Mouse (Mus musculus) intestine, embryonic 15.5 days (tissue): ENCODE data around the gene Agl. TPM values are rescaled to one million over a fixed set of nuclear protein-coding genes. Genes with fewer than 3 reads are reported as not detected.
A peak's percentile ranks its signal among the peaks of the same experiment; 100 is the strongest.

Experiments
- ATAC-seq: fragments of 200-750 bp; cut with Nextera tagmentation; 2 replicates; pipeline ENCODE4 v1.8.0; 2017; ENCODE audit warnings: moderate TSS enrichment, moderate library complexity
- H3K27ac ChIP-seq: fragments of 300-500 bp; sonication (generic); 2 replicates; pipeline ENCODE4 v1.5.1; 2015; ENCODE audit warnings: mild to moderate bottlenecking, inconsistent platforms
- H3K27me3 ChIP-seq: fragments of 300-500 bp; sonication (generic); replicated peaks from 2 replicates; pipeline ENCODE4 v1.6.1; 2015; ENCODE audit warnings: inconsistent platforms
- H3K36me3 ChIP-seq: fragments of 300-500 bp; sonication (generic); 2 replicates; pipeline ENCODE4 v1.6.1; 2015; ENCODE audit warnings: inconsistent platforms
- H3K4me1 ChIP-seq: fragments of 300-500 bp; sonication (generic); replicated peaks from 2 replicates; pipeline ENCODE4 v1.6.1; 2015; ENCODE audit warnings: inconsistent platforms
- H3K4me2 ChIP-seq: fragments of 300-500 bp; sonication (generic); replicated peaks from 2 replicates; pipeline ENCODE4 v1.6.1; 2015; ENCODE audit warnings: mild to moderate bottlenecking, inconsistent platforms
- H3K4me3 ChIP-seq: fragments of 300-500 bp; sonication (generic); replicated peaks from 2 replicates; pipeline ENCODE4 v1.5.1; 2015; ENCODE audit warnings: inconsistent platforms
- H3K9ac ChIP-seq: fragments of 300-500 bp; sonication (generic); 2 replicates; pipeline ENCODE4 v1.6.1; 2015; ENCODE audit warnings: inconsistent platforms
- H3K9me3 ChIP-seq: fragments of 300-500 bp; sonication (generic); 2 replicates; pipeline ENCODE4 v1.6.1; 2016; ENCODE audit warnings: inconsistent platforms
- WGBS: fragments of 180-500 bp; shearing (Covaris S2); methylation state at CpG from one replicate; pipeline ENCODE4 v1.1.7; 2015; 5-methylcytosine and 5-hydroxymethylcytosine counted together
- polyA plus RNA-seq: library from polyadenylated mRNA; unstranded; fragments of >200 nt; fragmentation: Nextera tagmentation; extraction: Ambion mirVana; gene quantifications from 2 replicates; pipeline ENCODE4 v1.2.1, GENCODE M21; 2015

Gene Agl
- polyA plus RNA-seq, 1 experiment from 2014 or later = 12.1 TPM

GRCm38 (mm10) chr3:116835350-116835749, 27.4 kb upstream of the Agl start:
- H3K36me3 ChIP-seq = no peaks in the 10 kb centered on the region
- H3K27me3 ChIP-seq = no peaks in the 10 kb centered on the region
- no peak for ATAC-seq
- H3K4me2 ChIP-seq = peak overlapping the region; percentile 81
- H3K9ac ChIP-seq = no peak overlapping the region
- 65% methylated on average over 4 of the region's 4 CpGs for WGBS
- no peaks in the 10 kb centered on the region for H3K4me1 ChIP-seq
- H3K9me3 ChIP-seq = no peaks in the 10 kb centered on the region
- H3K27ac ChIP-seq = no peak overlapping the region
- no peak overlapping the region for H3K4me3 ChIP-seq

DNA sequence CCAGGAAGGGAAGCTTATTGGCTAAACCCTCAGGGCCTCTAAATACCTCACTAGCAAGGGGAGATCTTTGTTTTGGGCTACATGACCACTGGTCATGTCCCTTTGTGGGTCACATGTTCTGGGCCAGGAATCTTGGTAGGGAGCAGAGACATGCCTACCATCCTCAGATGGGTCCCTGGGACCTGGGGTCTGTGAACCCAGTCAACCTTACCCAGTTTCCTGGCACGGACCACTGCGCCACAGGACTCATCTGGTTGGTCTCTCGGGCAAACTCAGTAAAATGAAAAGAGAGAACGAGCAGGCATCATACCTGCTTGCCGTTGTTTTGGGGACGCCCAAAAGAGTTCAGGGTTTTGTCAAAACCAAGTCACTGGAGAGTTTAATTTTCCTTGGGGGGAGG, 26.3 kb upstream of the Agl start:
- no peak for ATAC-seq
- no peak overlapping the region for H3K27ac ChIP-seq
- no peak overlapping the region for H3K4me2 ChIP-seq
- no peak overlapping the region for H3K4me3 ChIP-seq
- WGBS = 88% methylated on average over 6 of the region's 6 CpGs
- H3K27me3 ChIP-seq = no peaks in the 10 kb centered on the region
- H3K9ac ChIP-seq = no peak overlapping the region
- H3K36me3 ChIP-seq = no peaks in the 10 kb centered on the region
- H3K9me3 ChIP-seq = no peaks in the 10 kb centered on the region
- H3K4me1 ChIP-seq = no peaks in the 10 kb centered on the region

DNA sequence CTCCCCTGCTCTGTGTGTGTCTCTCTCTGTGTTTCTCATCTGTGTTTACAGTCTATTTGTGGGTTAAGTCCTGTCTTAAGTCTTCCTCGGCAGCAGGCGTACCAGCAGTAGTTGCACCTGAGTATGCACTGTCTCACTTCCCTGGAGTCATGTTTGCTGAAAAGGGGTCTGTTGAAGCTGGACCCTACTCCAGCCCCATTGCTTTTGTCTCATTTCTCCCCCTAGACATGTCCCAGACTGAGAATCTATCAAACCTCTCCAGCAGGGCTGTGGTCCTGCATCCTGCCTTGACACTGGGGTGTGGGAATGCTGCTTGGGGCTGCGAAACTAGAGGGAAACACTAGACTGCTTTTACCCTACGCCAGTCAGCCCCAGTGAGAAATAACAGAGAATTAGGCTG, 25.5 kb upstream of the Agl start:
- 70% methylated on average over 4 of the region's 4 CpGs for WGBS
- no peak for ATAC-seq
- H3K36me3 ChIP-seq = no peaks in the 10 kb centered on the region
- H3K9me3 ChIP-seq = no peaks in the 10 kb centered on the region
- H3K4me1 ChIP-seq = no peaks in the 10 kb centered on the region
- no peak overlapping the region for H3K27ac ChIP-seq
- no peak overlapping the region for H3K4me3 ChIP-seq
- no peak overlapping the region for H3K4me2 ChIP-seq
- H3K27me3 ChIP-seq = no peaks in the 10 kb centered on the region
- H3K9ac ChIP-seq = no peak overlapping the region

- Histone ChIP-seq H3K9me3 (no peaks in the 10 kb centered on the region), H3K9ac (no peak overlapping the region), H3K4me1 (no peaks in the 10 kb centered on the region), H3K27me3 (no peaks in the 10 kb centered on the region), H3K4me3 (no peak overlapping the region), H3K36me3 (no peaks in the 10 kb centered on the region), H3K27ac (no peak overlapping the region), H3K4me2 (no peak overlapping the region)
- no peak for ATAC-seq
- 81% methylated on average over 7 of the region's 7 CpGs for WGBS
These were observed 24.8 kb upstream of the Agl start for GRCm38 (mm10) chr3:116832526-116833310.

DNA sequence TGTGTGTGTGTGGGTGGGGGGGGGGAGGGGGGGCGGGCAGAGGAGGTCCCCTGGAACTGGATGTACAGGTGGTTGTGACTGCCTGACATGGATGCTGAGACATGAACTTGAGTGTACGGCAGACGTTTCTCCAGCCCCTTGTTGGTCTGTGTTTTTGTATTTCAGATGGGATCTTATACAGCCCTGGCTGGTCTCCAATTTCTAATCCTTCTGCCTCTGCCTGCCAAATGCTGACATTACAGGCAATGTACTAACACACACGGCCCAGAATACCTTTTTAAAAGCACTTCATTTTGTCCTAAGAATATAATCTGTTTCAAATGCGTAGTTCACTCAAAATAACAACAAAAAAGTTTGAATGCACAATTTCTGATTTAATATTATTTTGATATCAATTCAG, 23.4 kb upstream of the Agl start:
- no peak overlapping the region for H3K4me3 ChIP-seq
- 63% methylated on average over 5 of the region's 5 CpGs for WGBS
- no peaks in the 10 kb centered on the region for H3K27me3 ChIP-seq
- H3K9me3 ChIP-seq = no peaks in the 10 kb centered on the region
- H3K27ac ChIP-seq = no peak overlapping the region
- no peak for ATAC-seq
- H3K4me1 ChIP-seq = no peaks in the 10 kb centered on the region
- no peaks in the 10 kb centered on the region for H3K36me3 ChIP-seq
- no peak overlapping the region for H3K9ac ChIP-seq
- H3K4me2 ChIP-seq = no peak overlapping the region

- Histone ChIP-seq H3K9me3 (no peaks in the 10 kb centered on the region), H3K4me2 (no peak overlapping the region), H3K27me3 (no peaks in the 10 kb centered on the region), H3K9ac (no peak overlapping the region), H3K27ac (no peak overlapping the region), H3K4me3 (no peak overlapping the region), H3K36me3 (no peaks in the 10 kb centered on the region), H3K4me1 (no peaks in the 10 kb centered on the region)
- WGBS = 83% methylated on average over 10 of the region's 10 CpGs
- ATAC-seq = no peak
These were observed 21.4 kb upstream of the Agl start for GRCm38 (mm10) chr3:116829274-116829920.

DNA sequence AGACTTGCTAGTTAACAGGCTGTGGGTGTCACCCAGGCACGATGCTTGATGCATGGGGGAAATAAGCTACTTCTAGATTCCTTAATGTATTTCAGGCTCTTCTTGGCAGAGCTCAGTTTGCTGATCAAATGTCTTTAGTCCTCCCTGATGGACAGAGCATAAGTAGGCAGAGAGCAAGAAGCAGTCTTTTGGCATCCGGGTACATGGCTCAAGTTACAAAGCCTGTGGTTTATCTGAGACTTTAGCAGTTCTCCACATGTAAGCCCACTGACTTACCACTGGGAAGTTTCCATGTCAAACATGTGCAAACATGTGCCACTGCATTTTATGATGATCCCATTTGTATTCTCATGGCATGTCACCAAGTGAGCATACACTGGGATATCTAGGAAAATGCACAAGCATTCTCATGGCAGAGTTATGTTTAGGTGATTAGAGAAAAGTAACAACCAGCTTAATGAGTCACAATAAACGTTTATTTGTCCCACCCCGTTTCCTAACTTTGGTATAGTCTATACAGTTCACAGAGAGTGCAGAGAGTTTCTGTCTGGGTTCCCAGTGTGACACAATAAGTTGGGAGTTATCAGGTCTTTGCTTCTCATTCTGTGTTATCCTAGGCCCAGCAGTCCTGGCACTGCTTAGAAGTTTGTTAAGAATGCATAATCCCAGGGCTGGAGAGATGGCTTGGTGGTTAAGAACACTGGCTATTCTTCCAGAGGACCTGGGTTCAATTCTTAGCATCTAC, 18.7 kb upstream of the Agl start:
- H3K4me1 ChIP-seq = no peaks in the 10 kb centered on the region
- no peak for ATAC-seq
- no peaks in the 10 kb centered on the region for H3K27me3 ChIP-seq
- no peak overlapping the region for H3K27ac ChIP-seq
- H3K9ac ChIP-seq = no peak overlapping the region
- 64% methylated on average over 4 of the region's 4 CpGs for WGBS
- no peak overlapping the region for H3K4me3 ChIP-seq
- H3K9me3 ChIP-seq = no peaks in the 10 kb centered on the region
- H3K36me3 ChIP-seq = no peaks in the 10 kb centered on the region
- no peak overlapping the region for H3K4me2 ChIP-seq

DNA sequence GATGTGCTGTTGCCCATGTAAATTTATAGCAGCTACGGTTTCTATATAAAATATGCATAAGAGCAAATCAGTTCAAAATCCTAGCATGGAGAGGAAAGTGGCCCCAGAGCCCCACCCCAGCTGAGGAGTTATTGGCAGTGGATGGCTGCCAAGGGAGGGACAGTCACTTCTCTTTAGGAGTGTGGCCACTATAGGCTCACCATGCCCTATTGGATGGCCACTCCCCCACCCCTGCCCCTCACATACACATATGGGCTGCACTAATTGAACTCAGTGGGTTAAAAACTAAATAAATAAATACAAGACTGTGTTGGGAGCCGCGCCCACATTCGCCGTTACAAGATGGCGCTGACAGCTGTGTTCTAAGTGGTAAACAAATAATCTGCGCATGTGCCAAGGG, 9.3 kb upstream of the Agl start:
- Histone ChIP-seq H3K27ac (no peak overlapping the region), H3K4me3 (no peak overlapping the region), H3K9ac (no peak overlapping the region), H3K27me3 (no peaks in the 10 kb centered on the region), H3K36me3 (no peaks in the 10 kb centered on the region), H3K9me3 (no peaks in the 10 kb centered on the region), H3K4me1 (no peaks in the 10 kb centered on the region), H3K4me2 (no peak overlapping the region)
- no peak for ATAC-seq
- 93% methylated on average over 7 of the region's 7 CpGs for WGBS

GRCm38 (mm10) chr3:116816674-116817215, 8.8 kb upstream of the Agl start:
- 76% methylated on average over 3 of the region's 3 CpGs for WGBS
- no peak overlapping the region for H3K4me3 ChIP-seq
- no peak overlapping the region for H3K4me2 ChIP-seq
- H3K9me3 ChIP-seq = no peaks in the 10 kb centered on the region
- H3K9ac ChIP-seq = no peak overlapping the region
- no peaks in the 10 kb centered on the region for H3K4me1 ChIP-seq
- H3K27me3 ChIP-seq = no peaks in the 10 kb centered on the region
- no peaks in the 10 kb centered on the region for H3K36me3 ChIP-seq
- H3K27ac ChIP-seq = no peak overlapping the region
- no peak for ATAC-seq

GRCm38 (mm10) chr3:116815916-116816315, 8.0 kb upstream of the Agl start:
- WGBS = 83% methylated on average over 4 of the region's 4 CpGs

DNA sequence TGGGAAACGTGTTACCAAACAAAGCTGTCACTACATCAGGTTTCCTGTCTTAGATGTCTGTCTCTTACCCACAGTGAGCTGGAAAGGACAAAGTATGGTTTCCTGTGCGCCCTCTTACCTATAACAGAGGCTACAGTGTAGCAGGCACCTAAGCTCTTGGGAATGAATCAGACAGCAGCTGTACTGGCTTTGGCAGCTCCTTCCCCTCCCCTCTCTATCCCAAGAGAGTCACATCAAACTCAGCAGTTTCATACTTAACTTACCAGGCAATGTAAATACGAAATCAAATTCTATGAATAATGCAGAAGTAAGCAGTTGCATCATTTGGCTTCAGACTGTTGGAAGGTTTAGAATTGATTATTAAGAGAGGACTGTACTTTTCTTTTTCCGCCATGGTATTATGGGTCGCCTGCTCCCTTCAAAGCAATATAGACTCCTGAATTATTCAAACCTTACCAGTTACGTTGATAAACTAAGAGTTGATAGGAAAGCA, 7.4 kb upstream of the Agl start:
- Histone ChIP-seq H3K4me1 (no peaks in the 10 kb centered on the region), H3K4me3 (no peak overlapping the region), H3K27me3 (no peaks in the 10 kb centered on the region), H3K9me3 (no peaks in the 10 kb centered on the region), H3K36me3 (no peaks in the 10 kb centered on the region), H3K9ac (no peak overlapping the region), H3K4me2 (no peak overlapping the region), H3K27ac (no peak overlapping the region)
- no peak for ATAC-seq
- 75% methylated on average over 6 of the region's 6 CpGs for WGBS

More at GRCm38 (mm10) chr3:116815916-116816315, 8.0 kb upstream of the Agl start:
- H3K9me3 ChIP-seq = no peaks in the 10 kb centered on the region
- no peaks in the 10 kb centered on the region for H3K36me3 ChIP-seq
- ATAC-seq = no peak
- no peak overlapping the region for H3K4me2 ChIP-seq
- H3K4me3 ChIP-seq = no peak overlapping the region
- no peaks in the 10 kb centered on the region for H3K27me3 ChIP-seq
- no peak overlapping the region for H3K27ac ChIP-seq
- H3K4me1 ChIP-seq = no peaks in the 10 kb centered on the region
- H3K9ac ChIP-seq = no peak overlapping the region

GRCm38 (mm10) chr3:116812946-116813345, 5.0 kb upstream of the Agl start:
- no peak overlapping the region for H3K9ac ChIP-seq
- H3K4me1 ChIP-seq = no peaks in the 10 kb centered on the region
- no peaks in the 10 kb centered on the region for H3K36me3 ChIP-seq
- H3K4me2 ChIP-seq = no peak overlapping the region
- no peak for ATAC-seq
- no peaks in the 10 kb centered on the region for H3K27me3 ChIP-seq
- no peak overlapping the region for H3K27ac ChIP-seq
- WGBS = 79% methylated on average over 2 of the region's 2 CpGs
- no peaks in the 10 kb centered on the region for H3K9me3 ChIP-seq
- H3K4me3 ChIP-seq = no peak overlapping the region
